Mouse (Mus musculus) cerebellum, postnatal 4 days (tissue): ENCODE data around the gene Smyd1.

Source experiments
- DNase-seq, 2 experiments: peaks; one replicate each; pipeline ENCODE4 v3.0.0; 2022; ENCODE audit warnings: low spot score in 2 of 2, mixed read lengths in 1 of 2

Smyd1 gene

DNA sequence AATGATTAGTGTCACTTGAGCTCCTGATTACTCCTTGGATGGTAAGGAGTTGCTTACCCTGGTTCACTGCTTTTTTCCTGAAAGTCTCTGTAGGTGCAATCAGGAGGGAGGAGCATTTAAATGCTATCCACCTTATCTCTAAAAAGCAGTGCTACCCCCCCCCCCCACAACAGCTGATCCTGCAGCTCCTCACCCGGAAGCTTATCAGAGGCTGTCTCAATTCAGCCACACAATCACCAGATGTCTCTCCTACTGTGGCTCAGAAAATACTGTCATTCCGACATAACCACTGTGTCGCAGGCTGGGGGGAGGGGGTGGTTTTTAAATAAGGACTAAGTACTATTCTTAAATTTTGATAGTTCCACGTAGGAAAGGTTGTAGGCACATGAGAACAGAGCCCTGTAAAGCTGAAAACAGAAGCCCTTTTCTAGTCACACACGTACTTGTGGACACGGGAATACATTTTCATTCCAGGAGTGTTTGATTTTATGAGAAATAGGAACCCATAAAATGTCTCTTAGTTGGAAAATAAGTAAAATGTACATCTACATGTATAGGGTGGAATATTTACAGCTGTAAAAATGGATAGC, 61.9 kb downstream of the Smyd1 start:
- no peak for DNase-seq

DNA sequence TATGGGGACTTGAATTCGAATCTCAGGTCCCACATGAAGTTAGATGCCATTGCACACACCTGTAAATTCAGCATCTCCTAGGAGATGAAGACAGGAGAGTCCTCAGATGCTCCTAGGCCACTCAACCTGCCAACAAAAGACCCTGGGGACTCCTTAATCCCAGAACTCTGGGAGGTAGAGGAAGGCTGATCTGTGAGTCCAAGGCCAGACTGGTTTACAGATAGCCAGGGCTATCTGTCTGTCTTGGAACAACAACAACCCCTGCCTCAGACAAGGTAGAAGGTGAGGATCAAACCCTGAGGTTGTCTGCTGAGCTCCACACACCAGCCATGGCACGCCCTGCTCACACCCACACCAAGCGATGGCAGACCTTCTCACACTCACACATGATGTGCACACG, 62.9 kb downstream of the Smyd1 start:
- DNase-seq: no peak

DNA sequence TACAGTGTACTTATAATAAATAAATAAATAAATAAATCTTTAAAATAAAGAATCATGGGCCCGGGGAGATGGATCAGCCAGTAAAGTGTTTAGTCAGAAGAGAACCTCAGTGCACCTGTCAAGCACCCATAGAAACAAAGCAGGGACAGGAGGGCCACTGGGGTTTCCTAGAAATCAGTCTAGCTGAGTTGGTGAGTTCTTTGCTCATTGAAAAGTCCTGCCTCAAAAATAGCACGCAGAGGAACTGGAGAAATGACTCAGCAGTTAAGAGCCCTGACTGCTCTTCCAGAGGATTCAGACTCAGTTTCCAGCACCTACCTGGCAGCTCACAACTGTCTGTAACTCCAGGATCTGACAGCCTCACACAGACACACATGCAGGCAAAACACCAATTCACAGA, 63.5 kb downstream of the Smyd1 start:
- DNase-seq: no peak

DNA sequence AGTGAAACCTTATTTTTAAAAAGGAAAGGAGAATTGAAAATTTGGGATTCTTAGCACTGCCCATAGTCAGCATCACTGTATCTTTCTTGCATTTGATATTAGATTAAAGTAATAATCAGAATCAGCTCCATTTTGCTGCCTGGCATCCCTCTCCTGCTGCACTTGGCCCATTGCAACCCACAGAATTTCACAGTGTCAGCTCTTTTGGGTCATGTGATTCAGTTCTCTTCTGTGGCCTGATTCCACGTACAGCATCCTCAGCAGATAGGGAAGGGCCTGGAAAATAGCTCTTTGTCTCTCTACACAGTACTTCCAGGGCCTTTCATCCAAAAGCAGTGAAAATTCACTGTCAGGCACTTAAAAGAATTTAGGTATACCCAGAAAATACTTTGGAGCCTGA, 64.7 kb downstream of the Smyd1 start:
- no peak for DNase-seq

DNA sequence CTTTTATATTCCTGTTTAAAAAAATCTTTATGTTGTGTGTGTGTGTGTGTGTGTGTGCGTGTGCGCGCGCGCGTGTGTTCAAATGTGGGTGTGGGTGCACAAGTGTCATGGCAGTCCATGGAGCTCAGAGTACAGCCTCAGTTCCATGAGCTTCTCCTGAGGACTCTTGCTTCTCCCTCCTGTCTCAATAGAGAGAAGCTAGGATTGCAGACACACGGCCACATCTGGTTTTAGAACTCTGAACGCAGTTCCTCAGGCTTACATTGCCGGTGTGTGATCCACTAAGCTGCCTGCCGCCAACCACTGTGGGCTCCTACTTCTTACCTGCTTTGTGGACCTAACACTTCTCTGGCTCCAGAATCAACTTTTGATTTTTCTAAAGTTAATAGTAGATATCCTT, 65.9 kb downstream of the Smyd1 start:
- DNase-seq: no peak

DNA sequence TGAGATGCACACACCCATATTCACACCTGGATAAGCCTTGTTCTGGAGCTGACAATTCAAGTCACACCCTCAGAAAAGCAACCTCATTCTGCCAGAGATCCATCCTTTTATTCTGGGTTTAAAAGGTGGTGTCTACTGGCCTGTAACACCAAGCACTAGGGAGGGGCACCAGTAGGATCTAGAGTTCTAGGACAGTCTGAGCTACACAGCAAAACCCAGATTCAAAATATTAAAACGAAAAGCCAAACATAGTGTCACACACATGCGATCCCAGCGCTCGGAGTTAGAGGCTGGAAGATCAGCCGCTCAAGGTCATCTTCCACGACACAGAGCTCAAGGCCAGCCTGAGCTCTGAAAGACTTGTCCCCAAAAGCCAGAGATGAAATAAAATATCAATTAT, 67.6 kb downstream of the Smyd1 start:
- DNase-seq: no peak

DNA sequence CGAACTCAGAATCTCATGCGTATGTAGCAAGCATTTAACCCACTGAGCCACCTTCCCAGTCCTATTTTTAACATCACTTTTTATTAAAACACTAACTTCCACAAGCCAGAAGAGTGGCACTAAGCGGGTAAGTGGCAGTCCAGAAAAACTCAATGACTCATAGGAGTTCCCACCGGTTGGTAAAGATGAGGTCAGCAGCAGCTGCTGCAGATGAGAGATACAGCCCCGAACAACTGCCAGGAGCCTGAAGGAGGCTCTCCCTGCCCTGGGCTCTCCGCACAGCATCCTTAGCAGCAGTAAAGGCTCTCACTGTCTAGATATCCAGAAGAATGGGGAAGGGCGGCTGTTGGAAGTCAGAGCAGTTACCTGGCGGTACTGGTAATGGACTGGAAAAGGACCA, 71.1 kb downstream of the Smyd1 start:
- DNase-seq: no peak

DNA sequence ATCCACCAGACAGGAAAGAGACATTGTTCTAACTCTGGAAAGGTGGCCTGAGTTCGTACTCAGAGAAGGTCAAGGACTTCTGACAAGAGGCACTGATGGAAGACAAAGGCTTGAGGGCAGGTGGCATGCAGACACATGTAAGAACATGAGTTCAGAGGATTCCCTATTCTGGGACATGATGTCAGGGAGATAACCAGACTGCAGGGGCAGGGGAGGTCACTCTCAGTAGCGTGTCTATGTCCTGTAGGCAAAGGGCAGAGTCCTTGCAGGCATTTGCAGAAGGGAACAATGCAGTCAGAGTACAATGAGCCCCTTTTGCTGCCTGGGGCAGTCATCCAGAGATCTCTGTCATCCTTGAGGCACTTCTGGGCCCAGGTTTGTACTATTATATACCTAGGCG, 72.4 kb downstream of the Smyd1 start:
- no peak for DNase-seq

DNA sequence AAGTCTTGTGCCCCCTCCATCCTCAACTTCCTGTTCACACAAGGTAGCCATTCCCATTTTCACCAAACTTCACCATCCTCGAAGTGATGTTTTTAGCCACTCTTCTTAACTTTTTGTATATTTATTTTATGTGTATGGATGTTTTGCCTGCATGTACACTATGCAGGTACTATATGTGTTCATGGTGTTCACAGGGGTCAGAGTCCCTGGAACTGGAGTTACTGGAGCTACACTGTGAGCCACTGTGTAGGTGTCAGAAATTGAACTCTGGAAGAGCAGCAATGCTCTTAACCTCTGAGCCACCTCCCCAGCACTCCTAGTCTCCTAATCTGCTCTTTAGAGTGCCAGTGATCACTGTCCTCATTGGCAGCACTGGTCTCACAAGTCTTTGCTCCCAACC, 73.6 kb downstream of the Smyd1 start:
- DNase-seq: no peak

DNA sequence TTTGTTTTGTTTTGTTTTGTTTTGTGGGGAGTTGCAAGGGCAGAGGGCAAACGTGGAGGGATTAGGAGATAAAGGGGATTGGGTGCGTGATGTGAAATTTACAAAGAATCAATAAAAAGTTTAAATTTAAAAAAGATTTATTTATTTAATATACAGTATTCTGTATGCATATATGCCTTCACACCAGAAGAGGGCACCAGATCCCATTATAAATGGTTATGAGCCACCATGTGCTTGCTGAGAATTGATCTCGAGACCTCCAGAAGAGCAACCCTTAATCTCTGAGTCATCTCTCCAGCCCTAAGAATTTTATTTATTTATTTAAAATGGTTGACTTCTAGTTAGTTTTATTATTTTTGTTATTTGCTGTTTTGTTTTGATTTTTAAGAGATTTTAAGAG, 78.8 kb downstream of the Smyd1 start:
- no peak for DNase-seq

DNA sequence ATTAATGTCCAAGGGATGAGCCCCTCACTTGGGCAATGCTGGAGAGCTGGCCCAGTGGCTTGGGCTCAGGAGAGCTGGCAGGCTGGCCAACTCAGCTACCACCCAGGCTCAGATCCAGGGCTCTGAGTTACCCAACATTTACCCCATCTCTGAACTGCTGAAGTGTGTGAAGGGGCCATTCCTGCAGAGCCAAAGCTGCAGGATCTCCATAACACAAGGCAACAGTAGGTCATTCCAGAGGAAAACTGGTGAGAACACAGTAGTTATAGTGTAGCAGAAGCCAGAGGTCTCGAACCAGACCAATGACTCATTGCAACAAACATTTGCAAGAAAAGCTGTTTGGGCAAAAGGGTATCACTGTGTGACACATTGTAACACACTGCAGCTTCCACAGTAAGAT, 79.2 kb downstream of the Smyd1 start:
- no peak for DNase-seq

DNA sequence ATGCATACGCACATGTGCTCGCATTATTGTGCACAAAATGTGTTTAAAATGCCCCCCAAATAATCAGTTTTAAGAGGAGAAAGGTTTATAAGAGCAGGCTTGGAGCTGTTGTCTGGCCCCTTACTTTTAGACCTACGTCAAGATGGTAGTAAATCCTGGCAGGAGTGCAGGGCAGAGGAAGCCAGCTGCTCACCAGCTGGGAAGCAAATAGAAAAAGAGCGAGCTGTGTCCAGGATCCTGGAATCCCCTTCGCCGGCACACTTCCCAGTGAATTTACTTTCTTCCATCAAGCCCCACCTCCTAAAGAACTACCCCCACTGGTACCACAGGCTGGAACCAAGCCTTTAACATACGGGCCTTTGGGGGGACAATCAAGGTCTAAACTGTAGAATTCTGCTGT, 81.2 kb downstream of the Smyd1 start:
- DNase-seq: no peak

DNA sequence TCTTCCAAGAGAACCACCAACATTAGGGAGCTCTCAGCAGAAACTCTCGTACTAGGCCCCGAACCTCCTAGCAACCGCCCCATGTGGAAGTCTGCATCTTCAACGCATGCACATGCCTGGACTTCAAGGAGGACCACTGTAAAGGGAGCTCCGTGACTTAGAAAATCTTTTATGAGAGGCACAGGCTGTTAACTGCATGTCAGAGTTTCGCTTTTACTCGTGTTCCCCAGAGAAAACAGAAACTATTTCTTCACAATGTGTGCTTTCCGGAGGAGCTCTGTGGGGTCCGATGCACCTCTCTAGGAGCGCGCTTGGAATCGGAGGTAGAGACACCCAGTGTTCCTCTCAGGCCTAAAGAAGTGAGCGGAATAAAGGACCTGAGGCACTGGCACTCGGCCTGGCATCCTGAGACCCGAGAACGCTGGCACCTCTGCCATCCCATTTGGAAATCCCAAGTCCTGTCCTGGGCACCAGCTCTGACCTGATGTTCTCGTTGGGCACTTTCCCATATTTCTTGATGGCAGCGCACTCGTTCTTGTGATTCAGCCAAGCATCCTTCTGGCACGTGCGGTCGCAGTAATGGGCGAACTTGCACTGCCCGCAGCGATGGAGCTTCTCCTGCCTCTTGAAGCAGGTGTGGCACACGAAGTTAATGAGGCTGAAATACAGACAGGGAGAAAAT, 82.8 kb downstream of the Smyd1 start:
- peak in 1 of 2 experiments; percentile 26 for DNase-seq

DNA sequence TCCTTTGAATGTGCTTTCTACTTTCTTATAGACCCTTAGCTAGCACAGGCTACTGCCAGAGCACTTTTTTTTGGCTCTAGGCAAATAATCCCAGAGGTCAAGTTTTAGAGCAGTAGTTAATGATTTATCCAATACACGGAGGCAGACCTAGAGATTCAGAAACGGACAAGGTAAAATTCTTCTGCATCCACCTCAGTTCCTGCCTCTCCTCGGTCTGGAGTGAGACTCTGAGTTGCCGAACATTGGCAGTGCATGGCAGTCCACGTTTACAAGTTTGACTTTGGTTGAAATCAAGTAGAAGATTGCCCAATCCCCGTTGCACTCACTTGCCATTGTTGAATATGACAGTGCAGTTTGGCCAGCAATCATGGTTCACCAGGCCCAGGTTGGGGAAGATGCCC, 85.0 kb downstream of the Smyd1 start:
- DNase-seq: no peak

DNA sequence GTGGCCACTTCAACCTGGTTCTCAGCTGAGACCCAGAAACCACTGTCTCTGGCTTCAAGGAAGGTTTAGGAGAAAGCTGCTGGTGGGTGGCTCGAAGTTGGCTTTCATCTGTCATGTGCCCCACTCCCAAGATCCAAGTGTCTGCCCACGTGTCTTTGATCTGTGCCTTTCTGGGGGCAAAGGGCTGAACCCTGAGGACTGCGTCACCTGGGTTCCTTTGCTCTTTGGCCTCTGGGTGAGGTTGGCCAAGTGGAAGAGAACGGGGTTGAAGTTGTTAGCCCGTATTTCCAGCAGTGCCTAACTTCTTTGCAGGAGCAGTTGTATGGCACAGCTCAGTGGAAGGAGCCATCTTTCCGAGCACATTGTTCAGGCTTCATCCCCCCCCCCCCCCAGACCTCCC, 85.5 kb downstream of the Smyd1 start:
- DNase-seq: no peak

DNA sequence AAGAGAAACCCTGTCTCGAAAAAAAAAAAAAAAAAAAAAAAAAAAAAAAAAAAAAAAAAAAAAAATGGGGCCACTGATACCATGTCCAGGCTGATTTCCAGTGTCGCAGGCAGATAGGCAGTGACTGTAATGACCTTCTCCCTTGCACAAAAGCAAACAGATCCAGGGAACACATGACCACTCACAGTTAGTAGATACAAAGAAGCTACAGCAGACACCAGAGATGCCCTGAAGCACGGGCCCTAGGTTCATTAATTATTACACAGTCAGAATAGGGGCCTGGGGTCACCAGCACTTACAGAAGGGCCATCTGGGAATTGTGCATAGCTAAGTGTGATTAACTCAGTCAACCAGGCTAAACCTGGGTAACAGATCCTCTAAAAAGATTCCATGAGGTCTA, 86.1 kb downstream of the Smyd1 start:
- DNase-seq: no peak

DNA sequence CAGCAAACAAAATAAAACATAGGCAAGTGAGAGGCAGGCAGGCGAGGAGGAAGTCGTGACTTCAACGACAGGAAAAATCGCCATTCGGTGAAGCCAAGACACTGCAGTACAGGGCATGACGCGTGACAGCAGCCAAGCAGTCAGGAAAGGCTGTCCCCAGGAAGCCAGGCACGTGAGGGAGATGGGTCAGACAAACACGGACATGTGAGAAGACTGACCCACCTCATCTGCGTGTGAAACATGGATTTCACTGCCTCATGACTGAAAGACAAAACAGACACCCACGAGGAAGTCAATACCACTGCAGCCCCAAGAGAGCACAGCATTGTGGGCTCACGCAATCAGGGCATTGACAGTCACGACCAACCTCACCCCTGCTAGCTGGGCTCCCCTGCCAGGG, 86.9 kb downstream of the Smyd1 start:
- no peak for DNase-seq

DNA sequence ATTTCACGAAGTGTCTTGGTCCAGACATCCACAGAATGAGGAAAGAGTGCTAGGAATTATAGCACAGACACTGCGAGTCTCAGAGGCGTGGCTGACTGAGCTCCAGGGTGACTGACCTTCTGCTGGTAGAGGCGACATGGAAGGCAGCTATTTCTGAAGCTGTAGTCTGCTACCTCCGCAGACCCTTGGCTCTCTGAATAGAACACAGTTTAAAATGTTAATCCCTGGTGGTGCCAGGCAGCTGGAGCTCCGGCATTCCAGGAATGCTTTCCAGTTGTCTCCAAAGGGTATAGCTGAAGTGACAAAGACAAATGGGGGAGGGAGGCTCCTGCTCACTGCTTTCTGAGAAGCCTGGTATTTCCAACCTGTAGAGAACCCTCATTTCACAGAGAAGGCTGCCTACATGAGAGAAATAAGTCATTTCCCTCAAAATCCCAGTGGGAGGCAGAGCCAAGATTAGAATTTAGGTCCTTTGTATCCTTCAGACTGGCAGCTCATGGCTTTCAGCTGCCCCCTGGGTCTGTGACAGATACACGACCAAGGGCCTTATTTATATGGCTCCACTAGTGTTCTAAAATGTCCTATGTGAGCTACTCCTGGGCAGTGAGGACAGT, 94.8 kb downstream of the Smyd1 start:
- no peak for DNase-seq

DNA sequence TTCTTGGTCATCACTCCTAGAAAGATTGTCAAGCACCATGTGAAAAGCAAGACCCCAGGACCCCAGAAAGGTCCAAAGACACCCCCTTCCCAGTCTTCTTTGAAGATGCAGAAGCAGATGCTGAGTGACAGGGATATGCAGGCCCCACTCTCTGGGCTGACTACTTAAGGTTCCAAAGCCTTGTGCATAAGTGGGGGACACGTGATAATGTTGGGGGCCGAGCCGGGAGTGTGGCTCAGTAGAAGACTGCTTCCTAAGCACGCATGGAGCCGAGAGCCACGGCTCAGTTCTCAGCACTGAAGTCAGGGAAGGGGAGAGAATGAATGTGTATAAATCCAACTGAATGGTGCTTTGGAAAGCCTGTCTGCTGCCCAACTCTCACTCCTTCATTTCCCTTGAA, 95.5 kb downstream of the Smyd1 start:
- DNase-seq: no peak

DNA sequence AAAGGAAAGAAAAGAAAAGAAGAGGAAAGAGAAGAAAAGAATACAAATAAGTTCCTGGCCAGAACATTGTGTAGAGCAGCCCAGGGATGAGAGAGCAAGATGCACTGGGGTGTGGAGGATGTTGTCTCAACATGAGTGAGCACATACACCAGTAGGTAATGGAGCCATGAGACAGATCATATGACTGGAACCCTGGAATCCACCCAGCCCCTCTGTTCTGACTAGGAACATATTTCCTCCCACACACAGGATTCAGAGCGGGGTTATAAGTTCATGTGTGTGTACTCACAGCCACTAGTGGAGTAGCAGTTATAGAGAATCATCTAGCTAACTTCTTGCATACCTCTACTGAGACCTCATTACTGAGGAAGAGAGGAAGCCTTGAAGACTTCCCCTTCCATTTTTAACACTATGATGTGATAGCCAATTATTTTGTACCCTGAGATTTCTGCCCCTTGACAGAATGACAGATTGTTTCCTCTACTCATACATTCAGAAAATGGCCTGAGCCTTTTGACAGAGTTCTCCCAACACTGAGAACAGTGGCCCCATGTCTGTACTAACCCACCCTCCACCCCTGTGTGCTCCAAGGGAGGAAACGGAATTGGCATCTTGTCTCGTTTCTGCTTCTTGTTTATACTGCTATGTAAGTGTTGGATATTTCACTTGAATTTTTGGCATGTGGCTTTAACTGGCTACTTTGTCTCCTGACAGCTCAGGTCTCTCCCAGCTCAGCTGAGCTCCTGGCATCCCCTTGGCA, 97.7 kb downstream of the Smyd1 start:
- no peak for DNase-seq

DNA sequence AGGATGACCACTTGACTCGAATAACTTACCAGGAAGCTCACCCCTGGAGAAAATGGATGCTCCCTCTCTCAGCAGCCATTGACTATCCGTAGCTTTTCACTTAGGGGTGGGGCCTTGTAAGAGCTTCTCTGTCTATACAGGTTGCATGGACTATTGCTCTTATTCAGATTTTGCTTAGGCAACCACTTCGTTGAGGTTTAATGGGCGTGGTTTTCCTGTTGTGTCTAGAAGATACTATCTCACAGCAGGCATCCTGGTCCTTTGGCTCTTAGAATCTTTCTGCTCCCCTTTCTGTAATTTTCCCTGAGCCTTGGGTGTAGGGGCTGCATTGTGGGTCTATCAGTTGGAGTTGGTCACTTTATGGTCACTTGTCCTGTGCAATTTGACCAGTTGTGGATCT, 100.5 kb downstream of the Smyd1 start:
- DNase-seq: no peak

DNA sequence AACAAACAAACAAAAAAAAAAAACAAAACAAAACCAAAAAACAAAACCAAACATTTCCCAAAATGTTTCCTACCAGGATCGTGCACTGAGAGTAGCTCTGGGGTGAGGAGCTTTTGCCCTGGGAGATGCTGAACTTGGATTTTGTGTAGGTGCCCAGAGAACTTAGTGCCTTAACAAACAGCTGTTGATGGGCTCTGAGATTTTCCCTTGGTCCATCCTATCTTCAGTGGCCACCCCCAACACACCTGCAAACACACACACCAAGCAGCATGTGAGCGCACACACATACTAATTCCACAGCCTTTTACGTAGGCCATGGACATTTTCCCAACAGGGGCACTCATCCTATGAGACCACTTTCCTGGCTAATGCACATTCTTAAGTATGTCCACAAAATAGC, 109.6 kb downstream of the Smyd1 start:
- DNase-seq: no peak

DNA sequence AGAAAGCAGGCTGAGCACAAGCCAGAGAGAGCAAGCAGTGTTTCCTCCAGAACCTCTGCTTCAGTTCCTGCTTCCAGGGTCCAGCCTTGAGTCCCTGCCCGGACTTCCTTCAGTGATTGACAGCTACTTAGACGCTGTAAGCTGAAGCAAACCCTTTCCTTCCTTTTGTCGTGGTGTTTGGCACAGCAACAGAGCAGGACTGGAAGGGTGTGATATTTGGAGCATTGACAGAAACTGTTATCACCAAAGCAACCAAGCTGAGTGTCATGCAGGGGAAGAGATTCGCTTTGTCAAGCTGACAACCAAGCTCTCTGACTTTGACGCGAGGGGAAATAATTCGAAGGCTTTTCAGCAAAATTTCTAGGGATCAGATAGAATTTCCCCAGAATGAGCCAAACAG, 110.1 kb downstream of the Smyd1 start:
- no peak for DNase-seq
